Mouse (Mus musculus): ENCODE measurements around the gene Trim54. TPM values are rescaled to one million over a fixed set of nuclear protein-coding genes. Genes with fewer than 3 reads are reported as not detected.

Trim54 gene
- 1.3 TPM in 1 of 2 replicates, not detected in the other for polyA plus RNA-seq (2015; fragmentation: Nextera tagmentation; extraction: Ambion mirVana)

DNA sequence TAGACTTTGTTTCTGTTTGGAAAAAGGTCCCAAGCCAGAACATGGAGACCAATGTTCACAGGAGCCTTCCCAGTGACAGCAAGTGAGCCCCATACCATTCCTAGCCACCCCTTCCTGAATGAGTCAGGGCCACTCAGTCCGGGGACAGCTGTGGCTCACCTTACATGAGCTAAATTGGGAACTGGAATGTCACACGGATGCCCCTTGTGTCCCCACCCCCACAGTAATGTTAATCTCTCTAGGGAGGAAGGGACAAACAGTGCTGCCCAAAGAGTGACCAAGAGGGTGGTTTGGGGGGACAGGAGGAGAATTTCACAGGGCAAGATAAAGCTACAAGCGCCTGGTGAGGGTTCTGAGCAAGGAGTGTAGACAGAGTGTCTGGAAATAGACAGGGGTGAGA, at the start of gene Trim54:
Gene Trim54, plus strand, starts transcription at position 359 of the 400 bp plus-strand sequence.

DNA sequence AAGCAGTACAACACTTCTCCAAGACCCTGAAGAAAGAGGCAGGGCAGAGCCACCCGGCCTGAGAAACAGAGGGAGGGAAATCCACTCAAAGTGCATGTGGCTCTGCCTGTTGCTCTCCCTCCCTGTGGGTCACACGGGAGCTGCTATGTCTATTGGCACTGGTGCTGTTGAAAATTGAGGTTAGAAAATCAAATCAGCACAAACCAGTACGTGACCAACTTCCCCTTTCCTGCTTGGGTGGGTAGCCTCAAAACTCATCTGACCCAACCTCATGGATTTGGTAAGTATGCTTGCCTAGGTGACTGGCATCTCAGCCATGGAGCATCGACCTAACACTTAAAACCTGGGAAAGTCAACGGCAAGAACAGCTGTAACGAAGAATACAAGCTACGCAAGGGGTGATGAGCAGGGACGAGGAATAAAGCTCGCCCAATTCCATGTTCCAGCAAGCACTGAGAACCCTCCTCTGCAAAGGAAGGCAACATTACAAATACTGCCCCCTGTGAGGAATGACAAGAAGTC, 10.6 kb upstream of the Trim54 start, which contains the start of gene Dnajc5g:
Gene Dnajc5g, plus strand, starts transcription at position 472 of the 522 bp plus-strand sequence.

DNA sequence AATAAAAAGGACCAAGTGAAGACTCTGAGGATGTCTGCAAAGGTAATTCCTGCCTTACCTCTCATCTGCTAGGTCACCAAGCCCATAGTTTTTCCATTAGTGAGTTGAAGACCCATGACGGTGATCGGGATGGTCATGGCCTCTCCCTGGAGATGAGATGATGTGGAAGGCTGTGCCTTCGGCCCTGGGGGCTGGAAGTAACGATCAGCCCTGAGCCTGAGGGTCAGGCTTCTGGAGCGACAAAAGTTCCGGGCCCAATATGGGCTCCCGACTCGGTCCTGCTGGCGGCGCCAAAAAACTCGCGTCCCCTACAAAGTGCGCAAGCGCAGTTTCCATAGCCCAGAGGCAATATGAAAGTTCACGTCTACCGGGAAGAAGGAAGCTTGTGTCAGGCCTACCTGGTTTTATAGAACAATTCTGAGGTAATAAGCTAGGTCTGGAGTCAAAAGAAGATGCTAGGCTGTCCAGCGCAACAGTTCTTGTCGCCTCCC, 8.5 kb upstream of the Trim54 start, which contains the start of gene Slc30a3:
Gene Slc30a3, minus strand, starts transcription at position 238 of the 491 bp plus-strand sequence.

GRCm38 (mm10) chr5:31138241-31138967, 21.9 kb downstream of the Trim54 start, which contains the start of gene Ucn:
Gene Ucn, minus strand, starts transcription at chr5:31138829.

DNA sequence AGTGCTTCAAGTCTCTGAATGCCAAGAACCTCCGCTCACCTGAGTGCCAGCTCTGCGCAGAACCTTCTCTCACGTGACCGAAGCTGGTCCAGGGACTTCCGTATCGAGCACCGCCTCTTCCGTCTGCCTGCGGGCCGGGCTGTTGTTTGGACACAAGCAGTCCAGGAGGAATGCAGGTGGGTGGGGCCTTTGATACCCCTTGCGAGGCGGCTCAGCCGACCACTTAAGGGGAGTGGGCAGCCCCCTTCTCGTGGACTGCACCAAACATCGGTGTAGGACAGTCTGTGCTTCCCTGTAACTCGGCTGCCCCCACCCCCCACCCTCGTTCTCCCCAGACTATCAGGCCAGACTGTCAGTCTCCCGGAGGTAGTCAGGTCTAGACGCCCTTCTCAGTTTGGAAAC, 37.6 kb downstream of the Trim54 start, which contains the start of gene Mpv17:
Gene Mpv17, minus strand, starts transcription at position 100 of the 402 bp plus-strand sequence.

GRCm38 (mm10) chr5:31179766-31180630, 63.5 kb downstream of the Trim54 start, which contains the start of the genes Gm29609 and Gtf3c2:
Gene Gm29609, minus strand, starts transcription at chr5:31179911.
Gene Gtf3c2, minus strand, starts transcription at chr5:31180144.

Other genes starting within 250 kb of the Trim54 start
- gene Tmem214, start 248.7 kb upstream of the Trim54 start, polyA plus RNA-seq (2015; fragmentation: Nextera tagmentation; extraction: Ambion mirVana), result 42.4 and 55.2 TPM in 2 replicates
- gene Agbl5, start 228.0 kb upstream of the Trim54 start, polyA plus RNA-seq (2015; fragmentation: Nextera tagmentation; extraction: Ambion mirVana), result 8.5 and 11.6 TPM in 2 replicates
- gene Ost4, start 208.9 kb upstream of the Trim54 start, polyA plus RNA-seq (2015; fragmentation: Nextera tagmentation; extraction: Ambion mirVana), result 572 and 713 TPM in 2 replicates
- gene Emilin1, start 203.3 kb upstream of the Trim54 start, polyA plus RNA-seq (2015; fragmentation: Nextera tagmentation; extraction: Ambion mirVana), result 101 and 110 TPM in 2 replicates
- 77.2 and 91.1 TPM in 2 replicates for gene Khk, start 195.3 kb upstream of the Trim54 start, polyA plus RNA-seq (2015; fragmentation: Nextera tagmentation; extraction: Ambion mirVana)
- 7.9 and 17.1 TPM in 2 replicates for gene Cgref1, start 171.1 kb upstream of the Trim54 start, polyA plus RNA-seq (2015; fragmentation: Nextera tagmentation; extraction: Ambion mirVana)
- gene Preb, start 156.4 kb upstream of the Trim54 start, polyA plus RNA-seq (2015; fragmentation: Nextera tagmentation; extraction: Ambion mirVana), result 45.1 and 79.5 TPM in 2 replicates
- gene Tcf23, start 148.1 kb upstream of the Trim54 start, polyA plus RNA-seq (2015; fragmentation: Nextera tagmentation; extraction: Ambion mirVana), result 0.65 and 0.84 TPM in 2 replicates
- gene Atraid, start 68.4 kb upstream of the Trim54 start, polyA plus RNA-seq (2015; fragmentation: Nextera tagmentation; extraction: Ambion mirVana), result 349 and 399 TPM in 2 replicates
- 5.9 and 7.6 TPM in 2 replicates for gene Slc5a6, start 67.8 kb upstream of the Trim54 start, polyA plus RNA-seq (2015; fragmentation: Nextera tagmentation; extraction: Ambion mirVana)
- 3.8 and 4.5 TPM in 2 replicates for gene Cad, start 61.9 kb upstream of the Trim54 start, polyA plus RNA-seq (2015; fragmentation: Nextera tagmentation; extraction: Ambion mirVana)
- not detected in 2 replicates for gene Dnajc5g, start 10.4 kb upstream of the Trim54 start, polyA plus RNA-seq (2015; fragmentation: Nextera tagmentation; extraction: Ambion mirVana)
- 0.29 and 2.7 TPM in 2 replicates for gene Slc30a3, start 8.5 kb upstream of the Trim54 start, polyA plus RNA-seq (2015; fragmentation: Nextera tagmentation; extraction: Ambion mirVana)
- not detected in 2 replicates for gene Ucn, start 22.1 kb downstream of the Trim54 start, polyA plus RNA-seq (2015; fragmentation: Nextera tagmentation; extraction: Ambion mirVana)
- gene Mpv17, start 37.5 kb downstream of the Trim54 start, polyA plus RNA-seq (2015; fragmentation: Nextera tagmentation; extraction: Ambion mirVana), result 73.8 and 79.7 TPM in 2 replicates
- 0.49 and 1.2 TPM in 2 replicates for gene Gm29609, start 63.2 kb downstream of the Trim54 start, polyA plus RNA-seq (2015; fragmentation: Nextera tagmentation; extraction: Ambion mirVana)
- 27.2 and 38.0 TPM in 2 replicates for gene Gtf3c2, start 63.4 kb downstream of the Trim54 start, polyA plus RNA-seq (2015; fragmentation: Nextera tagmentation; extraction: Ambion mirVana)
- 84.0 and 115 TPM in 2 replicates for gene Snx17, start 76.5 kb downstream of the Trim54 start, polyA plus RNA-seq (2015; fragmentation: Nextera tagmentation; extraction: Ambion mirVana)
- gene Eif2b4, start 76.7 kb downstream of the Trim54 start, polyA plus RNA-seq (2015; fragmentation: Nextera tagmentation; extraction: Ambion mirVana), result 43.1 and 45.6 TPM in 2 replicates
- gene Zfp513, start 85.6 kb downstream of the Trim54 start, polyA plus RNA-seq (2015; fragmentation: Nextera tagmentation; extraction: Ambion mirVana), result 6.1 and 10.5 TPM in 2 replicates
- gene Ppm1g, start 104.0 kb downstream of the Trim54 start, polyA plus RNA-seq (2015; fragmentation: Nextera tagmentation; extraction: Ambion mirVana), result 55.4 and 77.7 TPM in 2 replicates
- 108 and 122 TPM in 2 replicates for gene Nrbp1, start 124.2 kb downstream of the Trim54 start, polyA plus RNA-seq (2015; fragmentation: Nextera tagmentation; extraction: Ambion mirVana)
- gene Gm9970, start 124.5 kb downstream of the Trim54 start, polyA plus RNA-seq (2015; fragmentation: Nextera tagmentation; extraction: Ambion mirVana), result 1.1 and 1.3 TPM in 2 replicates
- gene Krtcap3, start 135.0 kb downstream of the Trim54 start, polyA plus RNA-seq (2015; fragmentation: Nextera tagmentation; extraction: Ambion mirVana), result 3.6 and 4.5 TPM in 2 replicates
- 11.5 and 15.1 TPM in 2 replicates for gene Ift172, start 174.4 kb downstream of the Trim54 start, polyA plus RNA-seq (2015; fragmentation: Nextera tagmentation; extraction: Ambion mirVana)
- 14.4 and 20.9 TPM in 2 replicates for gene Fndc4, start 179.4 kb downstream of the Trim54 start, polyA plus RNA-seq (2015; fragmentation: Nextera tagmentation; extraction: Ambion mirVana)
- 1.1 and 1.9 TPM in 2 replicates for gene Gckr, start 180.7 kb downstream of the Trim54 start, polyA plus RNA-seq (2015; fragmentation: Nextera tagmentation; extraction: Ambion mirVana)